Mouse (Mus musculus) midbrain, embryonic 15.5 days (tissue): ENCODE measurements around the gene Fam3c. TPM values are rescaled to one million over a fixed set of nuclear protein-coding genes. Genes with fewer than 3 reads are reported as not detected.
"Not testable (repeated sequence)": the region's sequence is repeated elsewhere in the genome, so short reads cannot be mapped to it uniquely, and the experiment has no call there.

Experiments
- ATAC-seq: fragments of 200-750 bp; cut with Nextera tagmentation; replicated peaks from 2 replicates; pipeline ENCODE4 v1.8.0; 2017; ENCODE audit warnings: moderate TSS enrichment
- H3K27ac ChIP-seq: fragments of 300-500 bp; sonication (generic); 2 replicates; pipeline ENCODE4 v1.5.1; 2015; ENCODE audit warnings: mild to moderate bottlenecking, inconsistent platforms
- H3K27me3 ChIP-seq: fragments of 300-500 bp; sonication (generic); replicated peaks from 2 replicates; pipeline ENCODE4 v1.6.1; 2015; ENCODE audit warnings: inconsistent platforms
- H3K36me3 ChIP-seq: fragments of 300-500 bp; sonication (generic); replicated peaks from 2 replicates; pipeline ENCODE4 v1.6.1; 2015; ENCODE audit warnings: inconsistent platforms
- H3K4me1 ChIP-seq: fragments of 300-500 bp; sonication (generic); 2 replicates; pipeline ENCODE4 v1.6.1; 2015; ENCODE audit warnings: inconsistent platforms
- H3K4me2 ChIP-seq: fragments of 300-500 bp; sonication (generic); 2 replicates; pipeline ENCODE4 v1.6.1; 2015; ENCODE audit warnings: inconsistent platforms, mild to moderate bottlenecking, moderate library complexity
- H3K4me3 ChIP-seq: fragments of 300-500 bp; sonication (generic); 2 replicates; pipeline ENCODE4 v1.5.1; 2015; ENCODE audit warnings: mild to moderate bottlenecking, inconsistent platforms
- H3K9ac ChIP-seq: fragments of 300-500 bp; sonication (generic); 2 replicates; pipeline ENCODE4 v1.6.1; 2015; ENCODE audit warnings: mild to moderate bottlenecking, inconsistent platforms
- H3K9me3 ChIP-seq: fragments of 300-500 bp; sonication (generic); 2 replicates; pipeline ENCODE4 v1.6.1; 2016; ENCODE audit warnings: inconsistent platforms
- WGBS: fragments of 180-500 bp; shearing (Covaris S2); methylation state at CpG from one replicate; pipeline ENCODE4 v1.1.7; 2015; ENCODE audit warnings: mixed read lengths; 5-methylcytosine and 5-hydroxymethylcytosine counted together
- polyA plus RNA-seq: library from polyadenylated mRNA; unstranded; fragments of >200 nt; fragmentation: Nextera tagmentation; extraction: Ambion mirVana; gene quantifications from 2 replicates; pipeline ENCODE4 v1.2.1, GENCODE M21; 2015

Fam3c gene
- polyA plus RNA-seq, 1 experiment from 2014 or later = 77.8 TPM

- Histone ChIP-seq H3K4me3 (no peak overlapping the region), H3K4me1 (no peaks in the 10 kb centered on the region), H3K4me2 (no peak overlapping the region), H3K9ac (no peak overlapping the region), H3K27ac (no peak overlapping the region), H3K9me3 (no peaks in the 10 kb centered on the region), H3K36me3 (no peaks in the 10 kb centered on the region), H3K27me3 (no peaks in the 10 kb centered on the region)
- 64% methylated on average over 14 of the region's 14 CpGs for WGBS
- no peak for ATAC-seq
These were observed 75.7 kb downstream of the Fam3c start for GRCm38 (mm10) chr6:22280217-22280861.

- H3K9me3 ChIP-seq = no peaks in the 10 kb centered on the region
- no peaks in the 10 kb centered on the region for H3K36me3 ChIP-seq
- H3K4me3 ChIP-seq = no peak overlapping the region
- H3K4me2 ChIP-seq = no peak overlapping the region
- no peaks in the 10 kb centered on the region for H3K27me3 ChIP-seq
- no peak overlapping the region for H3K9ac ChIP-seq
- 92% methylated on average over 3 of the region's 3 CpGs for WGBS
- no peak for ATAC-seq
- no peaks in the 10 kb centered on the region for H3K4me1 ChIP-seq
- H3K27ac ChIP-seq = no peak overlapping the region
These were observed 78.1 kb downstream of the Fam3c start for GRCm38 (mm10) chr6:22277941-22278340.

- 79% methylated on average over 8 of the region's 8 CpGs for whole genome bisulfite sequencing
- Histone ChIP-seq H3K36me3 (no peaks in the 10 kb centered on the region), H3K27me3 (no peaks in the 10 kb centered on the region), H3K9ac (no peak overlapping the region), H3K9me3 (no peaks in the 10 kb centered on the region), H3K4me1 (no peaks in the 10 kb centered on the region), H3K4me3 (no peak overlapping the region), H3K4me2 (no peak overlapping the region), H3K27ac (no peak overlapping the region)
- no peak for ATAC-seq
These were observed 86.1 kb downstream of the Fam3c start for GRCm38 (mm10) chr6:22269840-22270521.

- Histone ChIP-seq H3K9me3 (no peaks in the 10 kb centered on the region), H3K4me3 (no peak overlapping the region), H3K4me1 (no peaks in the 10 kb centered on the region), H3K36me3 (no peaks in the 10 kb centered on the region), H3K9ac (no peak overlapping the region), H3K27me3 (no peaks in the 10 kb centered on the region), H3K4me2 (no peak overlapping the region), H3K27ac (no peak overlapping the region)
- ATAC-seq = no peak
These were observed 87.4 kb downstream of the Fam3c start for GRCm38 (mm10) chr6:22268677-22269076.

- 76% methylated on average over 5 of the region's 5 CpGs for WGBS
- H3K36me3 ChIP-seq = no peaks in the 10 kb centered on the region
- no peak overlapping the region for H3K27ac ChIP-seq
These were observed 88.0 kb downstream of the Fam3c start for GRCm38 (mm10) chr6:22267807-22268667.

GRCm38 (mm10) chr6:22266018-22266417 lies 90.0 kb downstream of the Fam3c start:
- ATAC-seq = no peak
- no peaks in the 10 kb centered on the region for H3K27me3 ChIP-seq
- H3K4me1 ChIP-seq = no peaks in the 10 kb centered on the region
- 86% methylated on average over 4 of the region's 4 CpGs for WGBS
- H3K4me2 ChIP-seq = no peak overlapping the region
- no peaks in the 10 kb centered on the region for H3K36me3 ChIP-seq
- H3K9ac ChIP-seq = no peak overlapping the region
- no peak overlapping the region for H3K4me3 ChIP-seq
- no peak overlapping the region for H3K27ac ChIP-seq
- H3K9me3 ChIP-seq = no peaks in the 10 kb centered on the region

More at GRCm38 (mm10) chr6:22267807-22268667, 88.0 kb downstream of the Fam3c start:
- no peaks in the 10 kb centered on the region for H3K27me3 ChIP-seq
- H3K4me3 ChIP-seq = no peak overlapping the region
- ATAC-seq = no peak
- H3K4me2 ChIP-seq = no peak overlapping the region
- H3K4me1 ChIP-seq = no peaks in the 10 kb centered on the region
- H3K9me3 ChIP-seq = no peaks in the 10 kb centered on the region
- H3K9ac ChIP-seq = no peak overlapping the region

- not testable (repeated sequence) for H3K27me3 ChIP-seq, H3K9ac ChIP-seq, H3K4me3 ChIP-seq, H3K4me1 ChIP-seq, H3K9me3 ChIP-seq, H3K36me3 ChIP-seq, H3K27ac ChIP-seq, ATAC-seq, H3K4me2 ChIP-seq
- 90% methylated on average over 8 of the region's 8 CpGs for WGBS
These were observed 91.9 kb downstream of the Fam3c start for GRCm38 (mm10) chr6:22264094-22264493.

GRCm38 (mm10) chr6:22262519-22262918 lies 93.5 kb downstream of the Fam3c start:
- no peak for ATAC-seq
- no peaks in the 10 kb centered on the region for H3K27me3 ChIP-seq
- no peak overlapping the region for H3K9ac ChIP-seq
- 82% methylated on average over 4 of the region's 4 CpGs for WGBS
- H3K27ac ChIP-seq = no peak overlapping the region
- no peak overlapping the region for H3K4me3 ChIP-seq
- H3K4me2 ChIP-seq = no peak overlapping the region
- no peaks in the 10 kb centered on the region for H3K9me3 ChIP-seq
- no peaks in the 10 kb centered on the region for H3K4me1 ChIP-seq
- H3K36me3 ChIP-seq = no peaks in the 10 kb centered on the region

GRCm38 (mm10) chr6:22258784-22259183 lies 97.3 kb downstream of the Fam3c start:
- 90% methylated on average over 4 of the region's 4 CpGs for WGBS
- ATAC-seq = no peak

More at GRCm38 (mm10) chr6:22258784-22259183, 97.3 kb downstream of the Fam3c start:
- no peaks in the 10 kb centered on the region for H3K4me1 ChIP-seq
- H3K27me3 ChIP-seq = no peaks in the 10 kb centered on the region
- no peaks in the 10 kb centered on the region for H3K36me3 ChIP-seq
- no peak overlapping the region for H3K4me3 ChIP-seq
- no peak overlapping the region for H3K27ac ChIP-seq
- no peak overlapping the region for H3K9ac ChIP-seq
- H3K9me3 ChIP-seq = no peaks in the 10 kb centered on the region
- H3K4me2 ChIP-seq = no peak overlapping the region

Other genes with a start within 250 kb of the Fam3c start
- gene Wnt16, start 68.0 kb downstream of the Fam3c start, polyA plus RNA-seq = 0.77 TPM in 2 replicates